Mouse (Mus musculus) T-cell, adult 2 months (primary cell): ENCODE results near the gene Aqp5.

Source experiments
- DNase-seq: peaks from one replicate; pipeline ENCODE4 v3.0.0; 2022; ENCODE audit warnings: low spot score

The Aqp5 gene

DNA sequence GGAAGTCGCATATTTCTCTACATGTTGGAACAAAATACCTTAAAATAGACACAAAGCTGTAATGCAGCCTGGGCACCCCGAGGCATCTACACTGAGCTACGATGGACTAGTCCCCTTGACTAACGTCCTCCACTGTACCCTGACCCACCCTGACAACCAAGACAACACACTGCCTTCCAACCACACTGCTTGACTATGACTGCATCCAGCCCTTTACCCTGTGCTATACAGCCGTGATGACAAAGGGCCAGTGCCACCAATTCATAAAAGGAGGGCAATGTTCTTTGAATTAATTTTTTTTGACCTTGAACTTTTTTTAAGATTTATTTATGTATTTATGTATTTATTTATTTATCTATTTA lies 47.5 kb downstream of the Aqp5 start:
- no peak for DNase-seq

DNA sequence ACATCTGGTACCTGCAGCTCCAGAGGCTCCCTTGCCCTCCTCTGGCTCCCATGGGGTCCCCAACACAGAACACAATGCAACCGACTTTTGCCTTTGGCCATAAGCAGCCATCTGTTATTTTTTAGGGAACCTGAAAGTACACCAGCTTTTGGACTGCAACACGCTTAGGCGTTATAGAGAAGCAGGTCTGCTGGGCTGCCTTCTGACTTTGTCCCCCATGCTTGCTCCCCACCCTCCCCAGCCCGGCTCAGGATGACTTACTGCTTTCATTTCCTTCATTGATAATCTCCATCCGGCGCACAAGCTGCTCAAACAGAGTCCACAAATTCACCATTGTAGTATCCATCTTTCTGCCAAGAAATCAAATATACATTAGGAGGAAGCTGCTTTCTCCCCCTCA lies 52.0 kb downstream of the Aqp5 start:
- no peak for DNase-seq

DNA sequence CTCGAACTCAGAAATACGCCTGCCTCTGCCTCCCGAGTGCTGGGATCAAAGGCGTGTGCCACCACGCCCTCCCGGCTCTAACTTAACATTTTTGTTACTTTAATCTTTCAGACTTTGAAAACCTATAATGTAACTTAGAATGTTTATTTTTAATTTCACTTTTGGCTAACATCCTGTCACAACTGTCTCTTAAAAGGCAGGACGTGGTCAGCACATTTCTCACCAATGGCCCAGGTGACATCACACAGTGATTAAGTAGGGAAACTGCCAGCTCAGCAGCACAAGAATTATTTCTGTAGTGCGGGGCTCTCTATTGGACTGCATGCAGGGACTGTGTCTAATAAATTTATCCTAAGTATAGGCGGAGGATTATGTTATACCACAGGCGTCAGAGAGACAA lies 53.2 kb downstream of the Aqp5 start:
- DNase-seq, result peak; percentile 38
